Mouse (Mus musculus) hindbrain, postnatal 0 days (tissue): ENCODE measurements around the gene Dab1. TPM values are rescaled to one million over a fixed set of nuclear protein-coding genes. Genes with fewer than 3 reads are reported as not detected.

Experiments
- ATAC-seq: fragments of 200-750 bp; cut with Nextera tagmentation; 2 replicates; pipeline ENCODE4 v1.8.0; 2017; ENCODE audit warnings: mild to moderate bottlenecking, moderate TSS enrichment, moderate library complexity
- DNase-seq: peaks from one replicate; pipeline ENCODE4 v3.0.0-alpha.2; 2015; ENCODE audit warnings: low spot score
- H3K27ac ChIP-seq: fragments of 300-500 bp; sonication (generic); 2 replicates; pipeline ENCODE4 v1.5.1; 2014; ENCODE audit warnings: mild to moderate bottlenecking
- H3K27me3 ChIP-seq: fragments of 300-500 bp; sonication (generic); 2 replicates; pipeline ENCODE4 v1.6.1; 2014; ENCODE audit warnings: low read length, mixed read lengths; ENCODE audit not compliant: insufficient read depth
- H3K36me3 ChIP-seq: fragments of 300-500 bp; sonication (generic); 2 replicates; pipeline ENCODE4 v1.6.1; 2014; ENCODE audit warnings: low read length, mixed read lengths; ENCODE audit not compliant: insufficient read depth
- H3K4me1 ChIP-seq: fragments of 300-500 bp; sonication (generic); 2 replicates; pipeline ENCODE4 v1.6.1; 2014; ENCODE audit warnings: antibody characterized with exemption, low read length, mixed read lengths; ENCODE audit not compliant: insufficient read depth
- H3K4me2 ChIP-seq: fragments of 300-500 bp; sonication (generic); 2 replicates; pipeline ENCODE4 v1.6.1; 2014; ENCODE audit warnings: low read depth, mild to moderate bottlenecking, low read length, moderate library complexity, mixed read lengths
- H3K4me3 ChIP-seq: fragments of 300-500 bp; sonication (generic); 2 replicates; pipeline ENCODE4 v1.5.1; 2014; ENCODE audit warnings: low read length
- H3K9ac ChIP-seq: fragments of 300-500 bp; sonication (generic); replicated peaks from 2 replicates; pipeline ENCODE4 v1.6.1; 2014; ENCODE audit warnings: mild to moderate bottlenecking, low read length, moderate library complexity, mixed read lengths
- H3K9me3 ChIP-seq: fragments of 300-500 bp; sonication (generic); 2 replicates; pipeline ENCODE4 v1.6.1; 2016; ENCODE audit warnings: low read length, mixed read lengths
- CTCF ChIP-seq: IDR thresholded peaks from 2 replicates; pipeline ENCODE4 v1.5.1; 2016; ENCODE audit warnings: antibody characterized with exemption, control low read depth, low read depth
- WGBS: fragments of 180-500 bp; shearing (Covaris S2); extraction: QIAGEN DNeasy Blood & Tissue Kit; methylation state at CpG from one replicate; pipeline ENCODE4 v1.1.7; 2014; 5-methylcytosine and 5-hydroxymethylcytosine counted together
- polyA plus RNA-seq: library from polyadenylated mRNA; unstranded; fragments of >200 nt; fragmentation: Nextera tagmentation; extraction: Ambion mirVana; gene quantifications from 2 replicates; pipeline ENCODE4 v1.2.1, GENCODE M21; 2015
- total RNA-seq: library from RNA; depleted of rRNA; stranded (reverse); fragments of >200 nt; gene quantifications from 2 replicates; pipeline ENCODE4 v1.2.3, GENCODE M21; 2014

The Dab1 gene
- total and polyA plus RNA-seq, 2 experiments from 2014 or later: 38.2 to 76.2 TPM

- Histone ChIP-seq H3K9me3 (no peaks in the 10 kb centered on the region), H3K4me3 (no peak overlapping the region)
- WGBS: 68% methylated on average over 8 of the region's 8 CpGs
Measured at GRCm38 (mm10) chr4:103793589-103794312, 174.6 kb downstream of the Dab1 start.

DNA sequence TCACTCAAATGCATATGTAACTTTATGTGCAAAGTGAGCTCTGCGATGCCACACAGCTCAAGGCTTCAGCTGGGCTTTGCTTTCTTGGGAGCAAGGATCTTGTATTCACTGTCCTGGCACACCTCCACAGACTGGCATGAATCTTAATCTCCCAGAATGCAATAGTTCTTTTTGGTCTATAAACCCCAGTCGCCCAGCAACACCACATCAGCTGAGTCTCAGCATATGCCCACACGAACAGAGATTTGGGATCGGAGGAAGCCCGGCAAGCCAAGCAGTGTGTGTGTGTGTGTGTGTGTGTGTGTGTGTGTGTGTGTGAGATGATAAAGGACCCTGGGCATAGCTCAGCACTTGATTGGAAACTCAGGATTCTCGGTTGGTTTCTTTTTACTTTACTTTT is 177.3 kb downstream of the Dab1 start:
- TF ChIP-seq CTCF: no peak
- no peak overlapping the region for H3K9ac ChIP-seq
- DNase-seq (peak; percentile 75), ATAC-seq (peak; percentile 56)
- H3K4me3 ChIP-seq: no peak overlapping the region
- no peak overlapping the region for H3K4me2 ChIP-seq
- no peaks in the 10 kb centered on the region for H3K9me3 ChIP-seq
- H3K27ac ChIP-seq: no peak overlapping the region
- WGBS: 51% methylated on average over 6 of the region's 6 CpGs
- no peaks in the 10 kb centered on the region for H3K27me3 ChIP-seq
- no peaks in the 10 kb centered on the region for H3K36me3 ChIP-seq
- H3K4me1 ChIP-seq: 0 out of 2 replicates have a peak, but pooled peaks cover 3% of the 10 kb centered on the region

More at GRCm38 (mm10) chr4:103793589-103794312, 174.6 kb downstream of the Dab1 start:
- 0 out of 2 replicates have a peak, but pooled peaks have one; percentile 29 for ATAC-seq
- H3K27ac ChIP-seq: no peak overlapping the region
- H3K4me2 ChIP-seq: no peak overlapping the region
- no peaks in the 10 kb centered on the region for H3K36me3 ChIP-seq
- no peak overlapping the region for H3K9ac ChIP-seq
- peak; percentile 53 for DNase-seq
- TF ChIP-seq CTCF: peak; percentile 44; the same call in 1 of the 2 replicates
- 0 out of 2 replicates have a peak, but pooled peaks cover 3% of the 10 kb centered on the region for H3K4me1 ChIP-seq
- no peaks in the 10 kb centered on the region for H3K27me3 ChIP-seq

- Histone ChIP-seq H3K27me3 (no peaks in the 10 kb centered on the region), H3K9ac (no peak overlapping the region), H3K4me2 (no peak overlapping the region), H3K4me3 (no peak overlapping the region), H3K4me1 (no peaks in the 10 kb centered on the region), H3K9me3 (no peaks in the 10 kb centered on the region), H3K27ac (no peak overlapping the region), H3K36me3 (no peaks in the 10 kb centered on the region)
- TF ChIP-seq CTCF: no peak
- ATAC-seq: no peak
- DNase-seq: no peak
- 84% methylated on average over 4 of the region's 4 CpGs for WGBS
Measured at GRCm38 (mm10) chr4:103802439-103802838, 183.3 kb downstream of the Dab1 start.

GRCm38 (mm10) chr4:103804461-103804860 is 185.3 kb downstream of the Dab1 start:
- H3K27me3 ChIP-seq: no peaks in the 10 kb centered on the region
- H3K27ac ChIP-seq: no peak overlapping the region
- 41% methylated on average over 1 of the region's 1 CpGs for WGBS
- TF ChIP-seq CTCF: no peak
- DNase-seq: no peak
- no peak overlapping the region for H3K9ac ChIP-seq
- ATAC-seq: no peak
- no peaks in the 10 kb centered on the region for H3K4me1 ChIP-seq
- no peaks in the 10 kb centered on the region for H3K36me3 ChIP-seq
- no peak overlapping the region for H3K4me2 ChIP-seq
- H3K9me3 ChIP-seq: no peaks in the 10 kb centered on the region
- H3K4me3 ChIP-seq: no peak overlapping the region

- 60% methylated on average over 4 of the region's 4 CpGs for WGBS
- Histone ChIP-seq H3K27ac (no peak overlapping the region), H3K9ac (no peak overlapping the region), H3K4me3 (no peak overlapping the region), H3K4me2 (no peak overlapping the region), H3K9me3 (no peaks in the 10 kb centered on the region), H3K27me3 (no peaks in the 10 kb centered on the region), H3K36me3 (no peaks in the 10 kb centered on the region), H3K4me1 (no peaks in the 10 kb centered on the region)
- 0 out of 2 replicates have a peak, but pooled peaks have one; percentile 40 for ATAC-seq
- TF ChIP-seq CTCF: no peak
- peak; percentile 47 for DNase-seq
Measured at GRCm38 (mm10) chr4:103822669-103823068, 203.5 kb downstream of the Dab1 start.

DNA sequence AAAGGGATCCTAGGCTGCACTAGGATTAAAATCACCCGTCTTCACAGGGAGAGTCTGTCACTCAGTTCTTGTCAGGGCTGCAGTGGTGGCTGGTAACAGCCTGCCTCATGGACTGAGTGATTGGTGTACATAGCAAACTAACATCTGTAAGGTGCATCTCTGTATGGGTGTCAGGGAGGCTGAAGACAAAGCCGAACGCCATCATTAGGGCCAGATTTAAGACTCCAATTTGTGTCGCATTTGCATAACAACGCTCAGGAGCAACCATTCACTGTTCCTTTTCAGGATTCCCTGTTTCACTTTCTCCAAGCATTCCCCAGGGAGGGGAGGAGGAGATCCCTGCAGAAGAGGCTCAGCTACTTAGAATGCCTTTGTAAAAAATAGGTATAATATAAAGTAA is 219.2 kb downstream of the Dab1 start:
- Histone ChIP-seq H3K9me3 (no peaks in the 10 kb centered on the region), H3K9ac (no peak overlapping the region), H3K27me3 (no peaks in the 10 kb centered on the region), H3K4me2 (no peak overlapping the region), H3K4me1 (no peaks in the 10 kb centered on the region; the same call in 1 of the 2 replicates), H3K4me3 (no peak overlapping the region), H3K27ac (no peak overlapping the region), H3K36me3 (no peaks in the 10 kb centered on the region)
- 25% methylated on average over 5 of the region's 5 CpGs for WGBS
- no peak for ATAC-seq
- TF ChIP-seq CTCF: no peak
- peak; percentile 21 for DNase-seq

- no peaks in the 10 kb centered on the region; the same call in 1 of the 2 replicates for H3K4me1 ChIP-seq
- H3K36me3 ChIP-seq: no peaks in the 10 kb centered on the region
- no peaks in the 10 kb centered on the region for H3K27me3 ChIP-seq
- no peak overlapping the region for H3K27ac ChIP-seq
- DNase-seq (no peak), ATAC-seq (no peak)
- WGBS: 66% methylated on average over 2 of the region's 2 CpGs
- H3K9me3 ChIP-seq: no peaks in the 10 kb centered on the region
- no peak overlapping the region for H3K4me2 ChIP-seq
- no peak overlapping the region for H3K9ac ChIP-seq
- no peak overlapping the region for H3K4me3 ChIP-seq
- TF ChIP-seq CTCF: no peak
Measured at GRCm38 (mm10) chr4:103839541-103839940, 220.4 kb downstream of the Dab1 start.
